Mouse (Mus musculus): ENCODE results near the gene Klk15.

DNA sequence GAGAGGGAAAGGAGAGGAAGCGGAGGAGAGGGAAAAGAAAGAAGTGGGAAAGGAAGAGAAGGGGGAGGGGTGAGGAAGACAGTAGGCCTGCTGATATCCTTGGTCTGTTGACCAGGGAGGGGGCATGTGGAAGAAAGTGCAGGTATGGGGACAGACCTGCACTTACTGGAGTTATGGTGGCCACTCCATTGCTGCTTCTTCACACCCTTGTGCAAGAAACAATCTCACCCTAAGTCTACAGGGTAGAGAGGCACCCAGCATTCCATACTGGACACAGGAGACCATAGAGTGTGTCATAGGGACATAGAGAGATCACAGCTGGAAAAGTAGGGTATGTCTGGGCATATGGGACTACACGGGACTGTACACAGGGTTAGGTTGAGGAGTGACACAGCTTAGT is 11.6 kb upstream of the Klk15 start:
- TF ChIP-seq GATA1 (IDR thresholded peaks at IDR 0.05; ENCODE audit: borderline replicate concordance, low read length) (no peak), FLI1 (IDR thresholded peaks at IDR 0.05; ENCODE audit: low read length) (no peak)

Data from megakaryocyte, embryonic 14.5 days (primary cell).